Mouse (Mus musculus): ENCODE measurements at regions not wholly inside any gene's neighbourhood (a gene's known extent, or its start where the extent isn't known, plus 50 kb on each side); places are given as distances from the start of the nearest gene placed in this dataset.

GRCm38 (mm10) chr11:79758281-79758680 is 167.3 kb downstream of the Rab11fip4 start:
- 96% methylated on average over 3 of the region's 3 CpGs for WGBS
- no peak for ATAC-seq (ENCODE audit: low FRiP score)
- Histone ChIP-seq H3K9ac (no peak overlapping the region), H3K36me3 (no peaks in the 10 kb centered on the region), H3K4me3 (no peak overlapping the region), H3K9me3 (replicated peaks) (no peaks in the 10 kb centered on the region), H3K27me3 (no peaks in the 10 kb centered on the region), H3K4me2 (replicated peaks) (no peak overlapping the region), H3K27ac (no peak overlapping the region), H3K4me1 (no peaks in the 10 kb centered on the region)

- Histone ChIP-seq H3K4me1 (no peaks in the 10 kb centered on the region), H3K36me3 (no peaks in the 10 kb centered on the region), H3K27me3 (no peaks in the 10 kb centered on the region), H3K9me3 (replicated peaks) (no peaks in the 10 kb centered on the region), H3K4me3 (no peak overlapping the region), H3K27ac (no peak overlapping the region), H3K4me2 (replicated peaks) (no peak overlapping the region), H3K9ac (no peak overlapping the region)
- 84% methylated on average over 5 of the region's 5 CpGs for WGBS
- no peak for ATAC-seq (ENCODE audit: low FRiP score)
These were observed 166.6 kb downstream of the Rab11fip4 start for GRCm38 (mm10) chr11:79757513-79758071.

GRCm38 (mm10) chr11:79756305-79756846 is 165.4 kb downstream of the Rab11fip4 start:
- no peaks in the 10 kb centered on the region for H3K36me3 ChIP-seq
- H3K4me3 ChIP-seq = no peak overlapping the region
- ATAC-seq (ENCODE audit: low FRiP score) = no peak
- H3K4me2 ChIP-seq (replicated peaks) = no peak overlapping the region
- no peak overlapping the region for H3K27ac ChIP-seq
- H3K9me3 ChIP-seq (replicated peaks) = no peaks in the 10 kb centered on the region
- WGBS = 87% methylated on average over 9 of the region's 9 CpGs
- H3K9ac ChIP-seq = no peak overlapping the region
- H3K4me1 ChIP-seq = no peaks in the 10 kb centered on the region
- no peaks in the 10 kb centered on the region for H3K27me3 ChIP-seq

- WGBS = 86% methylated on average over 2 of the region's 2 CpGs
- Histone ChIP-seq H3K36me3 (no peaks in the 10 kb centered on the region), H3K9me3 (replicated peaks) (no peaks in the 10 kb centered on the region), H3K27ac (no peak overlapping the region), H3K4me2 (replicated peaks) (no peak overlapping the region), H3K9ac (no peak overlapping the region), H3K4me1 (no peaks in the 10 kb centered on the region), H3K4me3 (no peak overlapping the region), H3K27me3 (no peaks in the 10 kb centered on the region)
- no peak for ATAC-seq (ENCODE audit: low FRiP score)
These were observed 162.5 kb downstream of the Rab11fip4 start for GRCm38 (mm10) chr11:79753491-79753890.

GRCm38 (mm10) chr11:79752717-79753480 is 161.9 kb downstream of the Rab11fip4 start:
- Histone ChIP-seq H3K4me1 (no peaks in the 10 kb centered on the region), H3K9ac (no peak overlapping the region), H3K4me3 (no peak overlapping the region), H3K27ac (no peak overlapping the region), H3K9me3 (replicated peaks) (no peaks in the 10 kb centered on the region), H3K36me3 (no peaks in the 10 kb centered on the region), H3K4me2 (replicated peaks) (no peak overlapping the region), H3K27me3 (no peaks in the 10 kb centered on the region)
- no peak for ATAC-seq (ENCODE audit: low FRiP score)
- 60% methylated on average over 7 of the region's 7 CpGs for WGBS

GRCm38 (mm10) chr11:79751751-79752716 is 161.0 kb downstream of the Rab11fip4 start:
- no peak for ATAC-seq (ENCODE audit: low FRiP score)
- Histone ChIP-seq H3K27ac (no peak overlapping the region; the same call in 1 of the 2 replicates), H3K9ac (no peak overlapping the region), H3K9me3 (replicated peaks) (no peaks in the 10 kb centered on the region), H3K36me3 (no peaks in the 10 kb centered on the region), H3K4me1 (no peaks in the 10 kb centered on the region), H3K4me2 (replicated peaks) (no peak overlapping the region), H3K4me3 (no peak overlapping the region), H3K27me3 (no peaks in the 10 kb centered on the region)
- WGBS = 69% methylated on average over 14 of the region's 14 CpGs

- H3K27ac ChIP-seq = no peak overlapping the region
- H3K36me3 ChIP-seq = no peaks in the 10 kb centered on the region
- H3K9ac ChIP-seq = no peak overlapping the region
- no peaks in the 10 kb centered on the region for H3K4me1 ChIP-seq
- no peaks in the 10 kb centered on the region for H3K9me3 ChIP-seq (replicated peaks)
- no peak overlapping the region for H3K4me3 ChIP-seq
- H3K4me2 ChIP-seq (replicated peaks) = no peak overlapping the region
- no peak for ATAC-seq (ENCODE audit: low FRiP score)
- WGBS = 78% methylated on average over 2 of the region's 2 CpGs
- no peaks in the 10 kb centered on the region for H3K27me3 ChIP-seq
These were observed 159.9 kb downstream of the Rab11fip4 start for GRCm38 (mm10) chr11:79750943-79751342.

- no peak for ATAC-seq (ENCODE audit: low FRiP score)
- Histone ChIP-seq H3K27me3 (no peaks in the 10 kb centered on the region), H3K4me1 (no peaks in the 10 kb centered on the region), H3K4me2 (replicated peaks) (no peak overlapping the region), H3K4me3 (no peak overlapping the region), H3K9ac (no peak overlapping the region), H3K36me3 (no peaks in the 10 kb centered on the region), H3K9me3 (replicated peaks) (no peaks in the 10 kb centered on the region), H3K27ac (no peak overlapping the region)
- WGBS = 83% methylated on average over 7 of the region's 7 CpGs
These were observed 158.9 kb downstream of the Rab11fip4 start for GRCm38 (mm10) chr11:79749755-79750434.

- Histone ChIP-seq H3K27me3 (no peaks in the 10 kb centered on the region), H3K4me1 (no peaks in the 10 kb centered on the region), H3K4me3 (no peak overlapping the region), H3K36me3 (no peaks in the 10 kb centered on the region), H3K9ac (no peak overlapping the region), H3K9me3 (replicated peaks) (no peaks in the 10 kb centered on the region), H3K27ac (no peak overlapping the region), H3K4me2 (replicated peaks) (no peak overlapping the region)
- no peak for ATAC-seq (ENCODE audit: low FRiP score)
- WGBS = 95% methylated on average over 10 of the region's 10 CpGs
These were observed 158.1 kb downstream of the Rab11fip4 start for GRCm38 (mm10) chr11:79749141-79749540.

- H3K36me3 ChIP-seq = no peaks in the 10 kb centered on the region
- H3K9me3 ChIP-seq (replicated peaks) = no peaks in the 10 kb centered on the region
- H3K27me3 ChIP-seq = no peaks in the 10 kb centered on the region
- H3K4me2 ChIP-seq (replicated peaks) = no peak overlapping the region
- H3K4me3 ChIP-seq = no peak overlapping the region
- no peaks in the 10 kb centered on the region for H3K4me1 ChIP-seq
- 96% methylated on average over 7 of the region's 7 CpGs for WGBS
- H3K27ac ChIP-seq = no peak overlapping the region
- ATAC-seq (ENCODE audit: low FRiP score) = no peak
- no peak overlapping the region for H3K9ac ChIP-seq
These were observed 157.7 kb downstream of the Rab11fip4 start for GRCm38 (mm10) chr11:79748606-79749125.

- Histone ChIP-seq H3K4me1 (no peaks in the 10 kb centered on the region), H3K4me3 (no peak overlapping the region), H3K9ac (no peak overlapping the region), H3K27ac (no peak overlapping the region), H3K4me2 (replicated peaks) (no peak overlapping the region), H3K27me3 (no peaks in the 10 kb centered on the region), H3K9me3 (replicated peaks) (no peaks in the 10 kb centered on the region), H3K36me3 (no peaks in the 10 kb centered on the region)
- no peak for ATAC-seq (ENCODE audit: low FRiP score)
- WGBS = 75% methylated on average over 6 of the region's 6 CpGs
These were observed 156.8 kb downstream of the Rab11fip4 start for GRCm38 (mm10) chr11:79747801-79748200.

Data from hindbrain, embryonic 12.5 days (tissue).